Mouse (Mus musculus): Measurements from ENCODE around the gene Thap7.

DNA sequence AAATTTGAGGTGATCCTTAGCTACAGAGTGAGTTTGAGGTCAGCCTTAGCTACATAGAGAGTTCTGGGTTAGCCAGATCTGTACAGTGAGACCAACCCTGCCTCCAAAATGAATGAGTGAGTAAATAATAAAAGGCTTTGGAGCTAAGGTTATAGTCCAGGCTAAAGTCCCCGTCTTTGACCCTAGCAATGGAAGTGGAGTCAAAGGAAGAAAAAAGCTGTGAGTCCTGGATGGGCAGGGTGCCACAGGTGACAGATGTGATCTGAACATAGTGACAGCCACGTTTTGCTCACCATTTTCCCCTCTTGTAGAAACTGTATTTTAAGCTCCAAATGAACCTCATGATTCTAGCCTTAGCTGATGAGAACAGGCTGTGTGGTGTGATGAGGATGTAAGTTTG lies 12.0 kb downstream of the Thap7 start:
- no peak for TF ChIP-seq CTCF (IDR thresholded peaks at IDR 0.05; ENCODE audit: low read depth)
- no peak for TF ChIP-seq EP300 (IDR thresholded peaks at IDR 0.05; ENCODE audit: low read depth)
